Mouse (Mus musculus) WW6 (cell line): ENCODE results near the gene Wdr66.

Source experiments
- DNase-seq: peaks from one replicate; pipeline ENCODE4 v3.0.0-alpha.2; 2013; ENCODE audit warnings: low read depth, low spot score

The Wdr66 gene

DNA sequence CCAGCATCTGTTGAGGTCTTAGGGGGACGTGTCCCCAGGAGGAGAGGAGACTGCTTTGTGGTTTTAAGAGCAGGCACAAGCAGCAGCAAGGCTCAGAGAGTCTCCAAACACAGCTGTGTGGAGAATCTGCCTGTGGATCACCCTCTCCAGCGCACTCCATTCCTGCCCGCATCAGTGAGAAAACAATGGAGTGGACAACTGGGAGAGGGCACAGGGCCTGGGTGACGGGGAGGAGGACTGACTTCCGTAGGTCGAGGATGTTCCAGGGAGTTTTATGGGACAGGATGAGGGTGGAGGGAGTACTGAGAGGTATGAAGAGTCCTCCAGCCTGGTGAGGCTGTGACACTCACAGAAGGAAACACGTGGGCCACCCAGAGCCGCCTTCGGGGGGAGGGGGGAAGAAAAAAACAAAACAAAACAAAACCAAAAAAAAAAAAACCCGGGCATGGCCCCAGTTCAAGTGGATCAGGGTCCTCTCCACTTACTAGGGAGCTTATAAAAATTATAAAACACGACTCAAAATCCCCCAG, 62.0 kb downstream of the Wdr66 start:
- no peak for DNase-seq

DNA sequence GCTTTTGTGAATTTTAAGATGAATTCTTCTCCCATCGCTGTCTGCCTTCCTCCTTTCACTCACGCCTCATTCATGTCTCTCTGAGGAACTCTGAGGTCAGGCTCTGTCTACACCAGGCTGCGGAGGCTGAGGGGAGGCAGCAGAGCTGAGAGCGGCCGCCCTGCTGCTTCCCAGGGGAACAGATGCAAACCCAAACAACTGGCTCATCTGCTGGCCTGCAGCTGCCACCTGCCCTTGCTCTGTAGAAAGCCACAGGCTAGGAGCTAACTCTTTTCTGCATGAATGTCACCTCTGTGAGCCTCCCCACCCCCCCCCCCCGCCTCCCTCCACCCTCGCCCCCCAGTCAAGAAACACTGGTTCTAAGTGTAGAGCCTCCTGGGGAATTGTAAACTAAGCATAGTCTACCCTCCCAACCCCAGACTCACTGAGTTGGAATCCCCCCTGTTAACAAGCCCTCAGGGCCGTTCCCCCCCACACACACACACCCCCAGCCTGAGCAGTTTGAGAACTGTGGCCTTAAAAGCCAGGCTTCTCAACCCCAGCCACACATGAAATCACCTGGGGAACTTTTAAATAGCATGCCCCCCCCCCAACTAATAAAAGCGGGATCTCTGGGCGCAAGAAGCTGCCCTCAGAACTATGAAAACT, 63.4 kb downstream of the Wdr66 start:
- no peak for DNase-seq

DNA sequence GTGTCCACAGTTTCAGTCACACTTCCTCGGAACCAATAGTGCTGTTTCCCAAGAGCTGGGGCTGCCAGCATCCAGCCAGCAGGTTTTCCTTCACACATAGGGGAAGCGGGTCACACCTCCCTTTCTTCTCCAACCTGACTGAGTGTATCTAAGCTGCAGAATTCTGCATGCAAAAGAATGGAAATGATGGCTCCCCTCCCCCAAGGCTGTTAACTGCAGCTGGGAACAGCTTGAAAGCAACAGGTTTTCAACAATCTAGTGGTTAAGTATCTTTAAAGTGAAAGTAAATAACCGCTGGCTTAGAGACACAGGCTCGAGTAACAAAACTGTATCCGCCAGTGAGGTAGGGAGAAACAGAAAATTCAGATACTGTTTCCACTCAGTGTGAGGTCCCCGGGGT, 66.1 kb downstream of the Wdr66 start:
- no peak for DNase-seq

- no peak for DNase-seq
Measured at GRCm38 (mm10) chr5:123320136-123320535, 68.2 kb downstream of the Wdr66 start.

DNA sequence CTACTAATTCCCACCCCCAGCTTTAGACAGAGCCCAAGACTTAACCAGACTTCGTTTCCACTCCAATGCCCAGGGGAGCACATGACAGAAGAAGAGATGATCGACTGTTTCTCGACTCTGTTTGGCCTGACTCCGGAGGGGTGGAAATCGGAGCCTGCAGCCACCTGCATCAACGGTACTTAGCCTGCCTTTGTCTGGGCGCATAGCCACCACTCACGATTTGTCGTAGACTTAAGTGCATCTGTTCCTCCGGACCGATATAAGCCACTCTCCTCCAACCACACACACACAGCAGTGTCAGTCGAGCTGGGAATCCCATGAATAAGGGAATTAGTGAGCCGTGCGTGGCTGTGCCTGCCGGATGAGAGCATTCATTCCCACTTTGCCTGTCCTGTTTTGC, 72.3 kb downstream of the Wdr66 start:
- DNase-seq: no peak

DNA sequence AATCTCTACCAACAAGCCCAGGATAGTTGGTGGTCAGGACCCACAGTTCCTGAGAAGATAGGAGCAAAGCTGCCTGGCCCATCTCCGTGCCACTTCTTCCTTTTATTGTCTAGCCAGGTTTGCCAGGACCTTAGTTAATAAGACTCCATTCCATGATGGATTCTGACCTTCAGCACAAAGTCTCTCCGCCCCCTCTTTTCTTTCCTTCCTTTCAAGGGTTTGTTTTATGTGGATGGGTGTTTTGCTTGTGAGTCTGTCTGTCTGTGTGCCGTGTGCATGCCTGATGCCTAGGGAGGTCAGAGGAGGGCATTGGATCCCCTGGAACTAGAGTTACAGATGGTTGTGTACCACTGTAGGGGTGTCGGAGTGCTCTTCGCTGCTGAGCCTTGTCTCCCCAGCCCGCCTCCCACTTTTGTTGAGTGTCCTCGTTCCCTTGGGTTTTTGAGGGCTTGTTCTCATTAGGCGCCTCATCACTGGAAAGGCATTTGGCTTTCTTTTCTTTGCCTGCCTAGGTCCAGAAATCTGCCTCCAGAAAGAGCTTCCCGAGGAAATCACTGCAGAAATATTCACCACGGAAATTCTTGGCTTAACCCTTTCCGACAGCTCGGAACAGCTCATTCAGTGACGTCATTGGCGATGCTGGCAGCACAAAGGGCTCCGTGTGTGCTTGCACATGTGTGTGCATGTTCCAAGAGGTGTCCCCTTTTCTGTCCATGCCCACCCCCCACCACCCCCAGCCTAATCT, 74.3 kb downstream of the Wdr66 start:
- no peak for DNase-seq

- no peak for DNase-seq
Measured at GRCm38 (mm10) chr5:123326751-123327148, 74.8 kb downstream of the Wdr66 start.

DNA sequence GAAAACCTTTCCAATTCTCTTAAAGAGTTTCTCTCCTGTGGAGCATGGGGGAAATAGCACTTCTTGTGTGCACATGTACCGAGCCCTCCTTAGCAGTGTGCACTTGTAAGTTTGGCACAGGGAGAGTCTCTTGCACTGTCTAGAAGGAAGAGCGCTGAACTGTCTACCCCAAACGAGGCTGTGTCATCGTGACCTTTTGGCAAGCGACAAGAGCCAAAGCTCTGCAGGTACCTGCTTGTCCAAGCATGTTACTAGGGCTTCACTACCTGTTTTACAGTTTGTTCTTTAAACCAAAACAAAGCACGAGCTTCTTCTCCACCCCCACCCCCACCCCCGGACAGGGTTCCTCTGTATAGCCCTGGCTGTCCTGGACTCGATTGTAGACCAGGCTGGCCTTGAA, 75.8 kb downstream of the Wdr66 start:
- DNase-seq: no peak

DNA sequence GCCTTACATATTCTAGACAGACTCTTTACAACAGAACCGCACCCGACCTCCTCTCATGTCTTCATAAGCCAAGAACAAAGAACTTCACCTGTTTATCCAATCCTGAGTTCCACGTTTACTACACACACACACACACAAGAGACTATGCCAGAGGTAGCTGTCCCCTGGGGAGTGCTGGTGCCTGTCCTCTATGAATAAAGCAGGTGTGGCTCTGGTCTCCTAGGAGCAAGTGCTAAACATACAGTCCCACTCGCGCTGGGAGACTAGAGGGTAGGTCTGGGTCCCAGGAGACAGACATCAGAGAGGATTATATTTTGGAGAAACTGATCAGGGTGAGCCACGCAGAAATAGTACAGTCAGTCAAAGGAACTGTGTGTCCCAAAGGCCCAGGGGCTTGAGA, 81.7 kb downstream of the Wdr66 start:
- no peak for DNase-seq

GRCm38 (mm10) chr5:123336205-123336961, 84.5 kb downstream of the Wdr66 start:
- DNase-seq: no peak

DNA sequence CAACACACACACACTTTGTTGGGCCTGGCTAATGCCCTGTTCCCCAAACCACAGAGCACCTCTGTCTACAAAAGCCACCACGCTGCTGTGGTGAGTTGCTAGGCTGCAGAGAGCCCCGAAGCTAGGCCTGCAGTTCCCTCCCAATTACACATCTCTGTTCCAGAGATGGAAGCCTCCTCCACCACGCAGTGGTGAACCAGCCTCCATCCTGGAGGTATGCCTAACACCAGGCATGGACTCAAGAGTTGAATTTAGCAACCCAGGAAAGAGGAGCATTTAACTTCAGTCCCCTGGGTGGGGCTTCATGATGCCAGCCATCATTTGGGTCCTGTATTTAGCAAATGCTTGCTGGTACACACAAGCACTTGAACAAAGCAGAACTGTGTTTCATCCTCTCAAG, 86.6 kb downstream of the Wdr66 start:
- no peak for DNase-seq

GRCm38 (mm10) chr5:123343707-123344627, 92.1 kb downstream of the Wdr66 start, which contains the start of gene Bcl7a:
Gene Bcl7a, plus strand, starts transcription at chr5:123343834.
- peak; percentile 71 for DNase-seq

DNA sequence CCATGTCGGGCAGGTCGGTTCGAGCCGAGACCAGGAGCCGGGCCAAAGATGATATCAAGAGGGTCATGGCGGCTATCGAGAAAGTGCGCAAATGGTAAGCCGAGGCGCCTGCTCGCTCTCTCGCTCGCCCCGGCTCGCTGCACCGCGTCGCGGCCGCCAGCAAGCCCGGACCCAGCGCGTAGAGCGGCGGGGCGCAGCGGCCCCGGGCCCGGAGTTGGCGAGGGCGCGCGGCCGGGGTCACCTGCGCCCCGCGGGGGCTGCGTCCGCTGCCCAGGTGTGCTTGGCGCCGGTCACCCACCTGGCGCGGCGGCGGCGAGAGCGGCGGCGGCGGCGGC, 92.7 kb downstream of the Wdr66 start:
- no peak for DNase-seq

- no peak for DNase-seq
Measured at GRCm38 (mm10) chr5:123344963-123345852, 93.3 kb downstream of the Wdr66 start.

DNA sequence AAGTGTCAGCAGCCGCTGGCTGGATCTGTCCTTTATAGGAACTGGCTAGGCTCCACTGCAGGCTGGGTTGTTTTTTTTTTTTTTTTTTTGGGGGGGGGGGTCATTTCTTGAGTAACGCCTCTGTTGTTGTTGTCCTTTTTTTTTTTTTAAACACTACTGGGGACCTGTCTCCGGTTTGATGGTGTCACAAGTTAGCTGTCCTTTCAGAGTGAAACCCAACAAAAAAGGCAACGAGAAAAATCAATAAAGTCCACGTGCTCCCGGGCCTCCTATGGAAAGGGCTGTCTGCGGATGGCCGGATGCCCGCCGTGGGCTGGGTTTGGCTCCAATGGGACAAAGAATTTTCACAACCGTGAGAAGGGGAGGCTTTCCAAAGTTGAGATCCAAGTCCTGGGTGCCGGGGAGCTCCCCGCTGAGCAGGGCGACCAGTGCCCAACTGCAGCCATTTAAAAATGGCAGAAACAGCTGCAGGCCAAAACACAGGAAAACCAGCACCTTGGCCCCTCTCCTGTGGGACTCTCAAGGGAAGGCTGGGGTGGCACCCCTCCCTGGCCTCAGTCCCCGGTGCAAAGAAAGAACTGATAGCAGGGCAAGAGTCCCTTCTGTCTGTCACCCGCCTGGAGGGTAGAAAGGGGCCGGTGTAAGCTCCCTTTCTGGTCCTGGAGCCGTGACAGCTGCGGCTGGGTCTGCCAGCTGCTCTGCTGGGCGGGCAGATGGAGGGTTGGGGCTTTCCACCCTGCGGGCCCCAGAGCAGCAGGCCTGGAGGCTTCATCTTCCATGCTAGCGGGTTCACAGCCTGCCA, 94.2 kb downstream of the Wdr66 start:
- no peak for DNase-seq

DNA sequence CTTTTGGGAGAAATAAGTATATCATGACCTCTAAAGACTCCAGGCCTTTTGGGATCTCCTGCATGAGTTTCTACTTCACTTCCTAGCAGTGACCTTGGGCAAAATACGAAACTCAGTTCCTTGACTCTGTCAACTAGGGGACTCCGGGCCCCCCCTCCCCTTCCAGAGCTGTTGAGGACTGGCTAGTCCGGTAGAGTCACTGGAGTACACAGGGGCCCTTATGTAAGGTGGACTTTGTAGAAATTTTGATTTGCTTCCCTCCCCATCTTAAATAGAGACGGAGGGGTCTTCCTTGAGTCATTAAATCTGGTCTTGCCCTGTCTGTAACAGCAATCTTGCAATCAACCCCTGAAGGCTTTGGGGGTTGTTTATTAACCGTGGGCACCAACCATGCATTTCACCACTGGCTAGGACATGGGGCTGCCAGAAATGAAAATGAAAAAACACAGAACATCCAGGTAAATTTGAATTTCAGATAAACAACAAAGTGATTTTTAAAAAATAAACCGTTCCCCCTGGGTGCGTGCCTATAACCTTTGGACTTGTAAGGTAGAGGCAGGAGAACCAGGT, 94.9 kb downstream of the Wdr66 start:
- DNase-seq: no peak

- DNase-seq: no peak
Measured at GRCm38 (mm10) chr5:123347985-123348384, 96.1 kb downstream of the Wdr66 start.

DNA sequence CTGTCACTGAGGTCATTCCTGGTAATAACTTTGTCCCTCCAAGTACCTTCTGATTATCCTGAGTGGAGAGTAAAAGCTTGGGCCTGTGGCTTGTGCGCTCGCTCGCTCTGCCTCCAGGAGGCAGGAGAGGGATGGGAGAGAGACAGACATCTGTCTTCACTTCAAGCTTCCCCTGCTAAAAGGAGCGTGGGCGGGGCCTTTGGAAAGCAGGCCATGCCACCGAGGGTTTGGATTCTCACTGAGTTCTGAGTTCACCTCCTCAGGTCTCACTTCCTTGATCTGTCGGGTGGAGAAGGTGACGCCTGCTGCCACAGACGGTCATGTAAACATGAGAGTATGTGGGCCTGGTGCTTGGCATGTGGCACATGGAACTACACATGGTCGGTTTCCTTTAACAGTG, 98.5 kb downstream of the Wdr66 start:
- DNase-seq: no peak

DNA sequence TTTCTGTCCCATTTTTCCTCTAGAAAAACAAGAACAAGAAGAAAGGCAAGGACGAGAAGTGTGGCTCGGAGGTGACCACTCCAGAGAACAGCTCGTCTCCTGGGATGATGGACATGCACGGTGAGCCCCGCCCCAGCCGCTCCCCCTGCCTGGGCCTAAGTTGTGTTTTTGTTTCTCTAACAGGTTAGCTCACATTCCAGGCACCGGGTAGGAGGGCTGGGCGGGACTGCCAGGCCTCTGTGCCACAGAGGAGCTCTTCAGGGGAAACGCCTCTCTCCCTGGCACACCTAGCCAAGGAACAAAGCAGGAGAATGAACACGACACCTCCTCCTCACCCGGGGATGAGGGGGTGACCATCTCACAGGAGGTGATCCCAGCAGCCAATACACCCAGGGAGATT, 104.0 kb downstream of the Wdr66 start:
- no peak for DNase-seq
